Mouse (Mus musculus) skeletal muscle tissue, adult 2 months (tissue): ENCODE measurements around the gene Bysl.
"Not testable (repeated sequence)": the region's sequence is repeated elsewhere in the genome, so short reads cannot be mapped to it uniquely, and the experiment has no call there.

Experiments
- DNase-seq: peaks from one replicate; pipeline ENCODE4 v3.0.0-alpha.2; 2012; ENCODE audit warnings: low read depth, low spot score

The Bysl gene

DNA sequence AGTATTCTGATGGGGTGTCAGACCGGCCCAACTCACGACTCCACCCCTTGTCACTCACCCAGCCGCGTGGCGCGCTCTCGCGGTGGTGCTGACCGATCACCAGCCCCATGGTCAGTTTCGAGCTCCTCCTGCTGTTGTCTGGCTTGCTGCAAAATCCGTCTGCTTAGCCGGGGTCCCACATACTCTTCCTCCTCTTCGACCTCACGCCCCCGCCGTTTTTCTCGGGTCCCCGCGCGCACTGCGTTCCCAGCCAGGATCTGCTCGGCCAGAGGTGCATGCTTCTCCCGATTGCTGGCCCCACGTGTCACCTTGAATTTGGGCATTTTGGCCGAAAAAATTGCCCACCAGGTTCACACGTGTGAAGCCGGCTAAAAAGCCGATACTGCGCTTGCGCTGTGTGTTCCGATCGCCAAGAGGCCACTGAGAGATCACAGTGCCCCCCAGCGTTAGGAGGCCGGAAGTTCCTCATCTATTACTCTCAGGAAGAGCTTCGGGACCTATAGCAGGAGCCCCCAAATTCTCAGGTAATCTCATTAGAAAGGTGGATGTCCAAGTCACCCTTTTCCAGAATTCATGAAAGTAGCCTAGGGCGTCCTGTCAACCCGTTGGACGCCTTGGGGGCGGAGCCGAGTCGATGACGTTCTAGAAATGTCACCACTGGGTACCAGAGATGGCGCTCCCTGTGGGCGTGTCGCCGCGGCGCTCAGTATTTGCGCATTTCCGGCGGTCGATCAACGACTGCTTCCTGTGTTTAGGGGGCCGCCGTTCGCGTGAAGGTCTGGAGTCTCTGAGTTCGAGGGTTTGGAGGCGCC lies at the start of gene Bysl, which contains the start of the genes Med20 and Gm20517:
Gene Bysl (minus strand): TSS at position 644 of the 812 bp plus-strand sequence.
Gene Med20 (plus strand): TSS at position 734 of the 812 bp plus-strand sequence.
Gene Gm20517 (plus strand): TSS at position 741 of the 812 bp plus-strand sequence.
- DNase-seq, result peak; percentile 94

DNA sequence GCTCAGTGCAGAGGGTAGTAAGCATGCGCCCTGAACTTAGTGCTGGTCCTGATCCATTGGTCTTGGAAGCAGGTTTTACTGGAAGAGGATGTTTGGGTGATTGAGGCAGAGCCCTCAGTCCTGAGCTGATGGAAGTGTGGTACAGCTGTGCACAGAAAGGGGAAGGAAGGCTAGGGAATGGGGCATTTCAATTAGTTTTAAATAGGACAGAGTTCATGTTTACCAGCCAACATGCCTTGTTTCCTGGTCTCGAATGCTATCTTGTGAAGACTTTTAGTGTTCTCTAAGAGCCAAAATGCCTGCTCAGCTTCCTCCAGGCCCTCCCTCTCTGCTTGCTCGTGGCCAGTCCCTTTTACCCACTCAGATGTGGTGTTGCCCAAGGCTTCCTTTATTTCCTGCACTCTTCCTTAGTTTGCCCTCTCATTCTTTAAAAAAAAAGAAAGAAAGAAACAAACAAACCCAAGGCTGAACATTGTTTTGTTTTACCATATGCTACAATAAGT lies 47.5 kb upstream of the Bysl start:
- peak; percentile 29 for DNase-seq

DNA sequence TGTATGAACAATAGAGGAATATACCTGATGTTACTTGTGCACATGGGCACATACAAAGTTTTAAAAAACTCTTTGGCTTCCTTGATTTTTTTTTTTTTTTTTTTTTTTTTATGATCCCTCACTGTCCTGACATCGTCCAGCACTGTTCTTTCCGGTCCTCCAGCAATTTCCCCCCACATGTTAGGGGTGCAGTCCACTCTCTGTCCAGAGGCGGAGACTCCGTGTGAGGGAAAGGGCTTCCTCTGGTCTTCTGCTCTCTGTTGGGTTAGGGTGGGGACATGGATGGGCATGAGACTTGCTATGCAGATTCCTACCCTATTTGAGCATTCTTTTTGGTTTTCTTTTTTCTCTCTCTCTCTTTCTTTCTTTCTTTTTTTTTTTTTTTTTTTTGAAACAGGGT lies 46.6 kb upstream of the Bysl start:
- no peak for DNase-seq

DNA sequence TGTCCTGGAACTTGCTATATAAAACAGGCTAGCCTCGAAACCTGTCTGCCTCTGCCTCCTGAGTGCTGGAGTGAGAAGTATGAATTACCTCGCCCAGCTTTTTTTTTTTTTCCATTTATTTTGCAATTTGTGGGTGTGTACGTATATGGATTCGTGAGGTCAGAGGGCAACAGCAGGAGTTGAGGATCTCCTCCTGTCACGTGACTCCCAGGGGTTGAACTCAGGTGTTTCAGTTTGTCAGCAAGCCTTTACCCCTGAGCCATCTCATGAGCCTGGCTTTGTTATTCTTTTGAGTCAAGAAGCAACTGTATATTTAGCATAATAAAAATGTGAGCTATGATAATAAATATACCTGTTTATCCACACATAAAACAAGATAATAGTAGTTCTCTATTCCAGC lies 44.4 kb upstream of the Bysl start:
- no peak for DNase-seq

DNA sequence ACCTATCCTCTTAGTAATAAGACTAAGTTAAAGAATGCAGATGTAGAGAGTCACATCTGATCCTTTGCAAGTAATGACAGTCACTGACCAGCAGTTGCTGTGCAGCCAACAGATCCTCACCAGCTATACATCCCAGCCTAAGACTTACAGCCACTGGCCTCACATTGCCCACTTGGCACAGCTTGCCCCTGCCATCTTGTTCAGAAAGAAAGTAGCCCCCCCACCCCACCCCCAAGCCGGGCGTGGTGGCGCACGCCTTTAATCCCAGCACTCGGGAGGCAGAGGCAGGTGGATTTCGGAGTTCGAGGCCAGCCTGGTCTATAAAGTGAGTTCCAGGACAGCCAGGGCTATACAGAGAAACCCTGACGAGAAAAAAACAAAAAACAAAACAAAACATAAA lies 43.1 kb upstream of the Bysl start:
- not testable (repeated sequence) for DNase-seq

DNA sequence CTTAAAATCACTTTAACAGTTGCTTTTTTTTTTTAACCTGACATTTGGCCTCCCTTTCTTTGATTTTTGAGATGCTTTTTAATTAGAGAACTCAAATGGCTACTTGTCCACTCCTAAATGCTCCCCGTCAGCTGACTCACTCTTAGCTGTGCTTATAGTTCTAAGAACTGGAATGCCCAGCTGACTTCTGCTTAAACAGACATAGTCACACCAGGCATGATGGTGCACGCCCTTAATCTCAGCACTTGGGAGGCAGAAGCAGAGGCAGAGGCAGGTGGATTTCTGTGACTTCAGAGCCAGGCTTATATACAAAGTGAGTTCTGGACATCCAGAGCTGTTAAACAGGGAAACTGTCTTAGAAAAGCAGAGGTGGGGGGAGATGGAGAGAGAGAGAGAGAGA lies 40.7 kb upstream of the Bysl start:
- no peak for DNase-seq

DNA sequence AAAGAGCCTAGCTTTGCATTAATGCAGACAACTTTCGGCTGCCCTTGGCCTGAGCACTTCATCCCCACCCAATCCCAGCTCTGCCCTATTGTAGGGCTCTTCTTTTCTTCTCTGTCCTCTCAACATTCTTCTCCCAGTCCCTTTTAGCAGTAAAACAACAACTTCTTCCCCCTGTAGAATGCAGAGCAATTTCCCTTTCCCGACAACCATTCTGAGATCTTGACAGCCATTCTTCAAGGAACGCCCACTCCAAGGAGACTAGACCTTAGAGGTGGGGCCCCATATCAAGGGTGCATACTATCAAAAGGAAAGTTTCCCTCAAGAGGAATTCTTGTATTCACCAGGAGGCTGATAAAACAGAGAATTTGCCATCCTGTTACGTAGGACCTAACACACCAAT lies 37.7 kb upstream of the Bysl start:
- DNase-seq, result no peak

DNA sequence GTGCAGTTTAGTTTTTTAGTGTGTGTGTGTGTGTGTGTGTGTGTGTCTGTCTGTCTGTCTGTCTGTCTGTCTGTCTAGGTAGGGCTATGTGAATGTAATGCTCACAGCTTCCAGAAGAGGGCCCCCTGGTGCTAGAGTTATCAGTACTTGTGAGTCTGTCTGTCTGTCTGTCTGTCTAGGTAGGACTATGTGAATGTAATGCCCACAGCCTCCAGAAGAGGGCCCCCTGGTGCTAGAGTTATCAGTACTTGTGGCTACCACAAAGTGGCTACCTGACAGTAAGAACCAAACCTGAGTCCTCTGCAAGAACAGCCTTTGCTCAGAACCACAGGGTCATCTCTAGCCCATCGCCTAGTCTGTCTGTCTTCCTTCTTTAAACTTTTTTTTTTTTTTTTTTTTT lies 35.4 kb upstream of the Bysl start:
- peak; percentile 71 for DNase-seq

DNA sequence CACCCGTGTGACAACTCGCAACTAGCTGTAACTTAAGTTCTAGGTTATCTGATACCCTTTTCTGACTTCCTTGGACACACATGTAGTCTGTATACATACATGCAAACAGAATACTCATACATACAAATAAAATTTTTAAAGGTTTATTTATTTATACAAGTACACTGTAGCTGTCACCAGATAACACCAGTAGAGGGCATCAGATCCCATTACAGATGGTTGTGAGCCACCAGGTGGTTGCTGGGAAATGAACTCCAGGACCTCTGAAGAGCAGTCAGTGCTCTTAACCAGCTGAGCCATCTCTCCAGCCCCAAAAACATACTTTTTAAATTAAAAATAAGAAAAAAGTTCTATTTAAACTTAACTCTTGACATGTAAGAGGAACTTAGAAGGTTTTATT lies 31.7 kb upstream of the Bysl start:
- no peak for DNase-seq

DNA sequence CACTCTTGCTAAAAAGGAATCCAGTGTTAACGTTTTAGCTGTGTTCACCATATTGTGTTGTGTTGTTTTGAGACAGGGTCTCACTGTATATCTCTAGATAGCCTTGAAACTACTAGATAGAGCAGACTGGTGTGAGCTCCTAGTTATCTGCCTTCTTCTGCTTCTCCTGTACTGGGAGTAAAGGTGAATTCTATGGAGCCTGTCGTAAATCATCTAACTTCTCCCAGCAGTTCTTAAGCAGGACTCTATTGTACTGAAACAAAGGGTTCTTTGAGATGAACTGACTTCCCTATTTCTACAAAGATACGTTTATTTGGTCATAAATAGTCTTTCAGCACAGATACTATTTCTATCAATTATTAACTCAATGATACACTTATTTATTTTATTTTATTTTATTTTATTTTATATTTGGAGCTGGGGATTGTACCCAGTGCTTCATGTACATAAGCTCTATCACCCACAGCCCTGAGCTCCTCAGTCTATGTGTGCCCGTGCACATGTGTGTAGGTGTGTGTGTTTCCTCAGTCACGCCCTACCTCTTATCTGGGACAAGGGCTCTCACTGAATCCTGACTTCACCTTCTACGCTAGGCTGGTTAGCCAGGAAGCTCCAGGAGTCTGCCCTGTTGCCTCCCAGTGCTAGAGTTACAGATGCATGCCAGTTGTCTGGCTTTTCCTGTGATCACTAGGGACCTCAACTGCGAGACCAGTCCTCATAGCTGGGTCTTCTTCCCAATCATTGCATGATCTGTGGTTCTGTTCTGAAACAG lies 22.9 kb upstream of the Bysl start:
- no peak for DNase-seq

DNA sequence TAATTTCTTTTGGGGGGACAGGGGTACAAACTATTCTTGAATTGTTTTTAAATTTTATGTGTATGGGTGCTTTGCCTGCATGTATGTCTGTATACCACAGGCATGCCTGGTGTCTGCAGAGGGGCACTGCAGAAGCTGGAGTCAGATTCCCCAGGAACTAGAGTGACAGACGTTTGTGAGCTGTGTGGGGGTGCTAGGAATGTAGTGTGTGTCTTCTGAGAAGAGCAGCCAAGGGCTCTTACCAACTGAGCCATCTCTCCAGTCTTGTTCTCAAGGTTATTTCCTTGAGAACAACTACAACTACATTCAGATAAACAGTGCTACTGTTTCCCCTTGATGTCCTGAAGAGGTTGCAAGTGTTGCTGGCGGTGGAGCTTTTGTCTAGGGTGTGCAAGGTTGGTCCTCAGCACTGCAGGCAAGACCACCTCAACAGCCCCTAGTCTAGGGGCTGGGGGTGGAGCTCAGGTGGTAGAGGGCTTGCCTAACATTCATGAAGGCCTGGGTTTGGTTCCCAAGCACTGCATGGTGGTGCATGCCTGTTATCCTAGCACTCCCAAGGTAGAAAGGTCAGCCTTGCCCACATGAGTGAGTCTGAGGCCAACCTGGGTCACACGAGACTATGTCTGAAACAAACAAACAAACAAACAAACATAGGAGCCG lies 21.0 kb upstream of the Bysl start:
- DNase-seq, result no peak

DNA sequence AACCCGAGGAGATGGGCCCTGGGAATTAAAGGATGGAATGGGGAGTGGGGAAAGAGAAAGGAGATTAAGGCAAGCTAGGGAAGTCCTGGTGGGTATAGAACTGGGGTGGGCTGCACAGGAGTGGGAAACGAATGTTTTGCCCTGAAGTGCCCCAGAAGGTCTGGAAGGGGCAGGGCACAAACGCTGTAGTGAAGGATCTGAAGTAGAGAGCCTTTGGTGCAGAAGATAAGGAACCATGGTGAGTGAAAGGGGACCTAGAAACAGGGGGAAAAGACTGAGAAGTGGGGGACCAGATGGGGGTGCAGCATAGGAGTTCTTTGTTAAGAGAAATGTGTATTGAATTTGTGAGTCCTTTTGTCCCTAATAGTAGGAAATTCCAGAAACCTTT lies 19.4 kb upstream of the Bysl start, which contains the start of gene Usp49:
Gene Usp49 (plus strand): TSS at position 13 of the 388 bp plus-strand sequence.
- no peak for DNase-seq

DNA sequence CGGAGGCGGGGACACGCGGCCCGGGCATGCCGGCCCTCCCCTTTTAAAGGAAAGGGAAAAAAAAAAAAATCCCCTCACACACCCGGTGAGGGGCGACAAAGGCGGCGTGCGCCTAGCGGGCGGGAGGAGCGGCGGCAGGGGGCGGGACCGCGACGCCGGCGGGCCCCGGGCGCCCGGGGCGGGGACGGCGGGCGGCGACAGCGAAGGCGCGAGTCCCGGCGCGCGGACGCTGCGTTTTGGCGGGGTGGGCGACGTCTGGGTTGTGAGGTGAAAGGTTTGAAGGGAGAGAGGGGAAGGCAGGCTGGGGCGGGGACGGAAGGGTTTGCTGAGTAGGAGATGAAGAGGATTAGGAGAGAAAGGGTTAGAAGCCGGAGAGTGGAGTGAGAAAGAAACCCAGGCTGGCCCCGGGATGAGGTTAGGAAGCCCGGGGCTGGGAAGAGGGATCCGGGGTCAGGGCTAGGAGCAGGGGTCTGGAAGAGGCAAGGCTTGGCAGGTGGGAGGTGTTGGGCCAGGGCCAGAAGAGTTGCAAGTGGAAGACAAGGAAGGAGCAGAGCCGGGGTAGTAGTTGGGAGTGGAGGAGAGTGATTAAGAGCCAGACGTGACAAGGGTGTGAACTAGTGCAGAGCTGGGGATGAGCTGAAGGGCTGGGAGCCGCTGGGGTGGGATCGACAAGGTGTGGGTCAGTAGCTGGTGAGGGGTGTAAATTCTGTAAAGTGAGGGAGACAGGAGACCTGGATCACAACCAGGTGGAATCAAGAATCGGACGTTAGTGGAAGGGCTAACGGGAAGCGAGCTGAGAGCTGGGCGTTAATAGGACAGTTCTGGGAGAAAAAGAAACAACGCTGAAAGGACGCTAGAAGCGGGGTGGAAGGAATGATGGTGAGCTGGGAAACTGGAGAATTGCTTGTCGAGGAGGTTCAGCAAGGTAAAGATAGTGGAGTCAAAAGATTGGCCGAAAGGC lies 18.7 kb upstream of the Bysl start:
- DNase-seq, result peak; percentile 31

DNA sequence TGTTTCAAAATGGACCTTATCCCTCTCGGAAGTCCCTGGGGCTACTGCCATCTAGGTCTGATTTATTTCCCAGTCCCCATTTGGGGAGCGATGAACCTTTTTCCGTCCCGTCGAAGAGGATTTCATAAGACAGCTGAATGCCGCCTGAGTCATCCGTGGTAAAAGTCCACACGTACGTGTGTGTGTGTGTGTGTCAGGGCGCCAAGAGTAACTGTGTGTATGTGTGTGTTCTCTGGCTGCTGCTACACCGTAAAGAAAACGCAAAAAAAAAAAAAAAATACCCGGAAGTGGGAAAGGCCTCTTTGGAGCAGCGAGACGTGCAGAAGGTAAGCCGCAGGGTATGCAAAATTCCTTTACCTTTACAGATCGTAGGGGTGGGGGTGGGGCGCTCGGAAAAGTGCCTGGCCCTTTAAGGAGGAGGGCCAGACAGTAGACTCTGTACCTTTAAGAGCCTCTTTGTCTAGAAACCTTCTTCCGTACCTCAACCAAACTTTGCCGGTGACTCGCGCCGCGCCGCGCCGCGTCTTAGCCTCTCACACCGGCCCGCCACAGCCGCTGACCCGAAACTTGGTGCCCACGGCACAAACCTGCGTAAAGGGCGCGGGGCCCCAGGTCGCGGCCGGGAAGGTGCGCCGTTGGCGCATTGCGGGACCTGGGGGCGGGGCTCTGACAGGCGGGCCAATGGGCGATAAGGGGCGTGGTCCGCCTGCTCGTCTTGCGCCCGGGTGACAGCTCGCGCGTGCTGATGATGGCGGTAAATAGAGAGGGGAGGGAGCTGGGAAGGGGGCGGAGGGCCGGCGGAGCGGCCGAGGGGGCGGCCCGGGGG lies 17.8 kb upstream of the Bysl start:
- DNase-seq, result peak; percentile 88

DNA sequence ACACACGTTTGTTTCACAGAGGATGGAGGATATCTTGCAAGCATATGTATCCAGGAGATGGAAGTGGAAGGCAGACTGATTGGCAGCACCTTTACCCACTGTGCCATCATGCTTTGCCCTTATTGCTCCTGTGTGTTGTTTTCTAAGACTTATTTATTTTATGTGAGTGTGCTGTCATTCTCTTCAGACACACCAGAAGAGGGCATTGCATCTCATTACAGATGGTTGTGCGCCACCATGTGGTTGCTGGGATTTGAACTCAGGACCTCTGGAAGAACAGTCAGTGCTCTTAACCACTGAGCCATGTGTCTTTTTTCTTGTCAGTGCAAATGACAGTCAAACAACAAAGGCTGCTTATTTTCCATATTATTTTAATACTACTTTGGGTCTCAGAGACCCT lies 16.5 kb upstream of the Bysl start:
- DNase-seq, result no peak

DNA sequence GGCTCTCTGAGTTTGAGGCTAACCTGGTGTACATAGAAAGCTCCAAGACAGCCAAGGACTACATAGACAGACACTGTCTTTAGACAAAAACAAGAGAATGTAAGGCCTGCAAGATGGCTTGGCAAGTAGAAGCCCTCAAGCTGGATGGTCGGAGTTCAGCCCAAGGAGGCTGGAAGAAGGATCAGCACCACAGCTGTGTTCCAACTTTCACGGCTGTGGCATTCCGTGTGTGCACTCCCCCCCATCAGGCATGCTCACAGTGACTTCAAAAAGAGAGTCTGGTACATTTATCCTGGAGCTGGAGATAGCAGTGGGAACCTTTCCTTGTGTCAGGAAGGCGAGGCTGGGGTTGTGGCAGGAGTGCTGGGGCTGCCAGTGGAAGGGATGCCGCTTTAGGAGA lies 14.7 kb upstream of the Bysl start:
- DNase-seq, result no peak

DNA sequence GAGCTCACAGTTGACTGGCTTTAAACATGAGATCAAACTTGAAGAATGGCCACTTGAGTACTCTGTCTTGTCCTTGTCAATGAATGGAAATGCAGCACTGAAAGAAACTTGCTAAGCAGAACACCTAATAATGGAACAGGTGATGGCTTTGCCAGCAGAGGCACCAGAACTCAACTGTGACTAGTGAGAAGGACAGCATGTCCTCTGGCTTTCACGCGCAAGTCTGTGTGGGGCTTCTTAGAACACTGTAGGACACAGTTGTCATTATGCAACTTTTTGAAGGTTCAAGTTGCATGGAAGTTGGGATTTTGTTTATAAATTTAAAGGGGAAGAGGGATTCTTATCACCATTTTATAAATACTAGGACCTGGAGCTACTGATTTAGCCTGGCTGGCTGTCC lies 13.8 kb upstream of the Bysl start:
- DNase-seq, result peak; percentile 51

DNA sequence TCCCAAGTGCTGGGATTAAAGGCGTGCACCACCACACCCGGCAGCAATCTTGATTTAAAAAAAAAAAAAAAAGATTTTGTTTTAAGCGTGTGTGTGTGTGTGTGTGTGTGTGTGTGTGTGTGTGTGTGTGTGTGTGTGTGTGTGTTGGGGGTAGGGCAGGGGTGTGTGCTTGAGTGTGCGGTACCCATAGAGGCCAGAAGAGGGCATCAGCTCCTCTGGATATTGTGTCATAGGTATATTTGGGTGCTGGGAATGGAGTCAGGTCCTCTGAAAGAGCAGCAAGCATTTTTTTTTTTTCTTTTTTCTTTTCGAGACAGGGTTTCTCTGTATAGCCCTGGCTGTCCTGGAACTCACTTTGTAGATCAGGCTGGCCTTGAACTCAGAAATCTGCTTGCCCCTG lies 13.3 kb upstream of the Bysl start:
- DNase-seq, result not testable (repeated sequence)

DNA sequence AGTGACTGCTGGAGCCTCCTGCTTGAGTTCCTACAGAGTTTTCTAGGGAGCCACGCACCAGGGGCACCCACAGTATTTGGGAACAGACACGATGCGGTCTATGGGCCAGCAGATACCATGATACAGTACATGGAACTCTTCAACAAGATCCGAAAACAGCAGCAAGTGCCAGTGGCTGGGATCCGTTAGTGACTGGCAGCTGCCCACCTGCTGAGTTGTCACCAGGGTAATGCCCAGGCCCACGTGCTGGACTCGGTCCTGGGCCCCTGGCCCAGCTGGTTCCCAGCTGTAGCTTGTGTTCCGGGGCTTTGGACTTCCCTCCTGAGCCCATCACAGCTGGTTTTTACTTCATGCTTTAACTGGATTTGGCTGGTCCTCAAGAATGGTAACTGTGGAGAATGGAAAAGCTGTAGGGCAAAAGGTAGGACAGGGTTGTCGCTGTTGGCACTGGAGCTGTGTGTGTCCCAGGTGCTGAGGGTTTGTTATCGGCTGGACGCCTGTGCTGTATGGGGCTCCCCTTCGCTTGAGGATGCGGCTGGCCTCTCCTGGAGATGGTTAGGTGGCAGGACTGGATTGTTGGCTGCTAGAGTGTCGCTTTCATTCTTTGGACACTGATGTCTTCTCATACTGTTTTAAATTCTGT lies 11.7 kb upstream of the Bysl start:
- peak; percentile 24 for DNase-seq
